In genomic region chr1:180231729-180232128, GRCm38 (mm10) we compare ENCODE assay signal across 20 mouse cellular contexts.
"Had no signal": no experiment of that assay in that cellular context is flagged by ENCODE, and none has a peak within 500 bp of the region (broad histone marks: within the 10 kb centered on the region; RNA-seq: fewer than 3 reads in every experiment).

No protein-coding gene starts in this region.

- ATAC-seq: inflammation-experienced regulatory T-cells, adult 6 months; intestine, embryonic 16.5 days; liver, postnatal 0 days; lung, postnatal 0 days; midbrain, embryonic 16.5 days had no signal

- DNase-seq: kidney, adult 18-20 months; kidney, adult 9 months; kidney, postnatal 10 days; kidney, postnatal 36 days; layer of hippocampus, postnatal 36 days; liver, postnatal 0 days; lung, embryonic 14.5 days; right cerebral cortex, postnatal 25 days; thymus, adult 18-20 months; thymus, postnatal 36 days had no signal

- H3K4me2 ChIP-seq: limb, embryonic 13.5 days; liver, embryonic 11.5 days; lung, embryonic 14.5 days had no signal

- H3K9ac ChIP-seq: limb, embryonic 13.5 days; liver, embryonic 14.5 days; liver, postnatal 0 days; lung, embryonic 14.5 days had no signal

- H3K27me3 ChIP-seq: limb, embryonic 13.5 days; megakaryocyte, embryonic 14.5 days had no signal

- H3K9me3 ChIP-seq: limb, embryonic 13.5 days had no signal

- H3K27ac ChIP-seq: left cerebral cortex, adult 2 months; limb, embryonic 13.5 days; liver, embryonic 14.5 days; macrophage had no signal

- H3K4me3 ChIP-seq: left cerebral cortex, adult 2 months; limb, embryonic 13.5 days; megakaryocyte, embryonic 14.5 days had no signal
